Mouse (Mus musculus) liver, embryonic 14.5 days (tissue): ENCODE data around the gene Fgfr2.

Experiments used
- CTCF ChIP-seq: IDR thresholded peaks from 2 replicates; pipeline ENCODE4 v1.5.1; 2016; ENCODE audit warnings: antibody characterized with exemption, low read depth, control low read depth
- EP300 ChIP-seq: IDR thresholded peaks from 2 replicates; pipeline ENCODE4 v1.6.1; 2016; ENCODE audit warnings: antibody characterized with exemption, low read depth

DNA sequence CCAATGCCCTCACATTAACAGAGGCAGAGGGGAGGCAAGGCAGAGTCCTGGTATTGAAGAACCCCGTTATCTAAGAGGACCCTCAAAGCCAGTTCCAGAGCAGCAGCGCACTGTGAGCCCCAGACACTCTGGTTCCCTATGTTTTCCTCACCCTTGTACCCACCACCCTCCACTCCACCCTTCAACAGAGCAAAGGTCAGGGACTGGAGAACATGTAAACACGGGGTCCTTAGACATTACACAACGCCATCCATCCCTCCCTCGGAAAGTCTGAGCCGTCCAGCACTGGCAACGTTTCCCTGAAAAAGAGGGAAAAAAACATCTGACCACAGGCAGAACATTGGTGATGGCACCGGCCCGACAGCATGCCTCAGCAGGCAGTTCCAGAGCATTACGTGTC is 2323.7 kb downstream of the Fgfr2 start:
- TF ChIP-seq CTCF (no peak), EP300 (no peak)
